ENCODE assay signal across 8 mouse cellular contexts in genomic region chr5:150664794-150665131, GRCm38 (mm10). TPM values are rescaled to one million over a fixed set of nuclear protein-coding genes. Genes with fewer than 3 reads are reported as not detected.
DNase-seq lines count a peak whose midpoint lies in the region; ATAC-seq and TF ChIP-seq lines count a peak whose summit lies in the region.

No protein-coding gene starts in this region.

- peak; percentile 0; the same call in 1 of the 2 replicates for ATAC-seq in forebrain, embryonic 13.5 days
- no peak for ATAC-seq in liver, embryonic 14.5 days (ENCODE audit: insufficient read depth)
- ATAC-seq in megakaryocyte progenitor cell, adult 5-6 weeks (replicated peaks; ENCODE audit: poor library complexity), result no peak; the same call in 1 of the 2 replicates

- peak; percentile 9 for DNase-seq in embryo, embryonic 9.5 days (ENCODE audit: extremely low spot score)
- no peak for DNase-seq in embryo, embryonic 10.5 days (ENCODE audit: low spot score)
- no peak for DNase-seq in liver, embryonic 14.5 days (ENCODE audit: low read depth in 3 of 3, low spot score in 3 of 3)
- DNase-seq in cerebellum, postnatal 14 days, result no peak
- no peak for DNase-seq in cerebellum, adult 9-10 months

- peak overlapping the region; percentile 82 for H3K4me2 ChIP-seq in forebrain, embryonic 13.5 days
- H3K4me2 ChIP-seq in liver, embryonic 14.5 days (ENCODE audit: low read depth), result peak overlapping the region; percentile 94

- peaks cover 24% of the 10 kb centered on the region for H3K4me1 ChIP-seq in forebrain, embryonic 13.5 days
- H3K4me1 ChIP-seq in liver, embryonic 14.5 days (replicated peaks; ENCODE audit: control insufficient read depth in 2 of 2, insufficient read depth in 2 of 2, low read length in 1 of 2), result peaks cover 0 to 8% of the 10 kb centered on the region in 2 experiments; a peak in 3 of 4 replicates

- H3K79me3 ChIP-seq in C2C12 (ENCODE audit: low read depth), result peaks cover 52% of the 10 kb centered on the region

- H3K36me3 ChIP-seq in C2C12 (ENCODE audit: control insufficient read depth, insufficient read depth), result peaks cover 24% of the 10 kb centered on the region
- H3K36me3 ChIP-seq in forebrain, embryonic 13.5 days (ENCODE audit: poor library complexity, severe bottlenecking), result peaks cover 22% of the 10 kb centered on the region
- peaks cover 19% of the 10 kb centered on the region for H3K36me3 ChIP-seq in liver, embryonic 14.5 days (replicated peaks; ENCODE audit: control insufficient read depth, insufficient read depth, low read depth)

- peak overlapping the region; percentile 91 for H3K9ac ChIP-seq in forebrain, embryonic 13.5 days
- peak overlapping the region; percentile 78 for H3K9ac ChIP-seq in liver, embryonic 14.5 days (replicated peaks)

- peak overlapping the region; percentile 90 for H3K27ac ChIP-seq in forebrain, embryonic 13.5 days
- H3K27ac ChIP-seq in liver, embryonic 14.5 days, result peak overlapping the region; percentile 74

- TF ChIP-seq CTCF in C2C12 (IDR thresholded peaks at IDR 0.05; ENCODE audit: control insufficient read depth, insufficient read depth, insufficient read length), result no peak
- no peak for TF ChIP-seq CTCF in liver, embryonic 14.5 days (IDR thresholded peaks at IDR 0.05; ENCODE audit: low read depth)

- no peak for TF ChIP-seq EP300 in liver, embryonic 14.5 days (IDR thresholded peaks at IDR 0.05; ENCODE audit: low read depth)

- H3ac ChIP-seq in C2C12 (ENCODE audit: control insufficient read depth, insufficient read length, low read depth), result peak overlapping the region; percentile 96

- H3K9me3 ChIP-seq in forebrain, embryonic 13.5 days (replicated peaks), result no peaks in the 10 kb centered on the region
- H3K9me3 ChIP-seq in liver, embryonic 14.5 days (ENCODE audit: control insufficient read depth, low read length), result no peaks in the 10 kb centered on the region

- WGBS in forebrain, embryonic 13.5 days, result 1% methylated on average over 10 of the region's 10 CpGs
- WGBS in liver, embryonic 14.5 days (ENCODE audit: insufficient replicate concordance), result 0% methylated on average over 10 of the region's 10 CpGs

- H3K27me3 ChIP-seq in C2C12 (ENCODE audit: control insufficient read depth, insufficient read depth, insufficient read length), result no peaks in the 10 kb centered on the region
- H3K27me3 ChIP-seq in forebrain, embryonic 13.5 days, result no peaks in the 10 kb centered on the region
- H3K27me3 ChIP-seq in liver, embryonic 14.5 days (ENCODE audit: control insufficient read depth, insufficient read depth, low read length), result no peaks in the 10 kb centered on the region

- H3K79me2 ChIP-seq in C2C12 (ENCODE audit: control insufficient read depth, insufficient read depth), result peaks cover 56% of the 10 kb centered on the region

- H3K4me3 ChIP-seq in C2C12 (ENCODE audit: insufficient read depth, poor library complexity, severe bottlenecking), result peak overlapping the region; percentile 96
- peak overlapping the region; percentile 98 for H3K4me3 ChIP-seq in forebrain, embryonic 13.5 days
- peak overlapping the region; percentile 90 to 95 for H3K4me3 ChIP-seq in liver, embryonic 14.5 days (ENCODE audit: insufficient read depth in 1 of 2, low read depth in 2 of 2, low read length in 2 of 2)

TF ChIP-seq in C2C12, 6 proteins besides CTCF, POLR2A, EP300 and RAD21:
- TF ChIP-seq CEBPB (IDR thresholded peaks at IDR 0.05; ENCODE audit: low read depth) (no peak), MAX (IDR thresholded peaks at IDR 0.05) (no peak), MYOG (IDR thresholded peaks at IDR 0.05; ENCODE audit: control insufficient read depth, extremely low read depth, insufficient read length) (no peak)

RNA-seq across cellular contexts. Expression of gene N4bp2l2, which starts 1.2 kb away (rescaled TPM):
- polyA plus RNA-seq in C2C12 (2012; fragmentation: generic; extraction: Trizol), result 16.1 TPM
- polyA plus RNA-seq in forebrain, embryonic 13.5 days (2015; fragmentation: Nextera tagmentation; extraction: Ambion mirVana), result 31.4 and 32.7 TPM in 2 replicates
- polyA plus RNA-seq in liver, embryonic 14.5 days (2012; rRNA removed), result 6.3 and 12.3 TPM in 2 replicates
- 21.8 and 25.1 TPM in 2 replicates for polyA plus RNA-seq in liver, embryonic 14.5 days (2014; fragmentation: Nextera tagmentation; extraction: Ambion mirVana)
- 79.2 and 89.9 TPM in 2 replicates for total RNA-seq in megakaryocyte progenitor cell, adult 5-6 weeks (2015)
- total RNA-seq in megakaryocyte progenitor cell, adult 5-6 weeks (2017), result 78.3 and 107 TPM in 2 replicates

RNA-seq across cellular contexts. Expression of gene Pds5b, which starts 8.8 kb away (rescaled TPM):
- polyA plus RNA-seq in C2C12 (2012; fragmentation: generic; extraction: Trizol), result 7.9 TPM
- polyA plus RNA-seq in forebrain, embryonic 13.5 days (2015; fragmentation: Nextera tagmentation; extraction: Ambion mirVana), result 32.0 and 36.0 TPM in 2 replicates
- 5.2 and 7.0 TPM in 2 replicates for polyA plus RNA-seq in liver, embryonic 14.5 days (2012; rRNA removed)
- 10.8 and 11.0 TPM in 2 replicates for polyA plus RNA-seq in liver, embryonic 14.5 days (2014; fragmentation: Nextera tagmentation; extraction: Ambion mirVana)
- 63.9 and 78.8 TPM in 2 replicates for total RNA-seq in megakaryocyte progenitor cell, adult 5-6 weeks (2015)
- total RNA-seq in megakaryocyte progenitor cell, adult 5-6 weeks (2017), result 32.8 and 37.5 TPM in 2 replicates
